Mouse (Mus musculus) G1E (cell line): ENCODE measurements around the gene Ttc7.

ENCODE experiments used
- CTCF ChIP-seq: IDR thresholded peaks from 2 replicates; pipeline ENCODE4 v1.5.1; 2012; ENCODE audit warnings: low read depth, low read length, inconsistent platforms, mixed read lengths
- GATA1 ChIP-seq: IDR thresholded peaks from 2 replicates; pipeline ENCODE4 v1.6.1; 2012; ENCODE audit warnings: borderline replicate concordance, low read length, inconsistent platforms, mixed read lengths
- GATA2 ChIP-seq: IDR thresholded peaks from 2 replicates; pipeline ENCODE4 v1.6.1; 2012; ENCODE audit warnings: low read depth, low read length, inconsistent platforms, borderline replicate concordance
- POLR2AphosphoS5 ChIP-seq: IDR thresholded peaks from 2 replicates; pipeline ENCODE4 v1.6.1; 2012; ENCODE audit warnings: low read depth, low read length, inconsistent platforms; ENCODE audit not compliant: insufficient replicate concordance
- TAL1 ChIP-seq: conservative IDR thresholded peaks from 2 replicates; pipeline ENCODE4 v1.6.1; 2012; ENCODE audit warnings: low read depth, low read length, inconsistent platforms, mixed read lengths

DNA sequence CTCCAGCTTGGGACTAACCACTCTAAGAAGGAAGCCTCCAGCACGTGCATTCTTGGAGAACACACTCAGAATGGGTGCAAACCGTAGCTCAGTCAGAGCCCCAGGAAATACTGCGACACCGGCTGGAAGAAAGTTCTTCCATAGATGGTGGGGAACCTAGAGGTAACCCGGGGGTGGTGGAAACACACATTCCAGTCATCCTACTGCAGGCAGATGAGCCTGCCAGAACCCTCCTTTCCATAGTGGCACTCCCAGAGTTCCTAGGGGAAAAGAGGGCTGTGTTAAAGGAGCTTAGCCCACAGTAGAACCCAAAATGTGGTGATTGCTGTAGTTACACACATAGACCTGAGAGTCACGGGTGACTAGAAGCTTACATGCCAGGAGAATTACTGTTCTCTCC, 50.2 kb downstream of the Ttc7 start:
- TF ChIP-seq TAL1 (no peak), CTCF (no peak), GATA1 (no peak), POLR2AphosphoS5 (no peak), GATA2 (no peak)
